Mouse (Mus musculus) C2C12 (cell line): ENCODE data around the gene Cfap43.

Experiments
- CEBPB ChIP-seq: IDR thresholded peaks from one replicate; pipeline ENCODE4 v1.6.1; 2011; ENCODE audit warnings: low read depth, mild to moderate bottlenecking, control low read depth, moderate library complexity
- CTCF ChIP-seq: IDR thresholded peaks from one replicate; pipeline ENCODE4 v1.5.1; 2011; ENCODE audit not compliant: control insufficient read depth, insufficient read depth, insufficient read length
- MYOD1 ChIP-seq: IDR thresholded peaks from one replicate; pipeline ENCODE4 v1.6.1; 2011; ENCODE audit warnings: low read depth; ENCODE audit not compliant: control insufficient read depth, insufficient read length
- MYOG ChIP-seq: IDR thresholded peaks from one replicate; pipeline ENCODE4 v1.6.1; 2011; ENCODE audit not compliant: control insufficient read depth, insufficient read length; ENCODE audit errors: extremely low read depth
- USF1 ChIP-seq: IDR thresholded peaks from one replicate; pipeline ENCODE4 v1.6.1; 2011; ENCODE audit warnings: low read depth, mild to moderate bottlenecking, control low read depth, moderate library complexity

DNA sequence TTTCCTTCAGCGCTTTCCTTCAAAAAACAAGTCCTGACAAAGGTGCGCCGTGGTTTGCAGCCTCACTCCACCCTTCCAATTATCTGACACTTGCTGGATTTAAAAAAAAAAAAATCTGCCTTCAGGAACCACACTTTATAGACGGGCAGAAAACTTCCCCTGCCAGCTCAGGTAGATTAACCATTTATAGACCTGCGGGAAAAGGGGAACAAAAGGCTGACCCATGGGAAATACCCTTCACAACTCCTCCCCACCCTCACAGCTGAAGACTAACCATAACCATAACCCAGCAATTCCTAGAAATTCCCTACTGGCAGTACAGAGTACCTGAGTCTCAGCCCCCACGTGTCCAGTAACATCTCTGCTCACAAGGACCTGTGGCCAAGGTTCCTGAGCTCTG is 227.1 kb downstream of the Cfap43 start, which contains the start of gene Col17a1:
- TF ChIP-seq CTCF (no peak), CEBPB (no peak), MYOG (no peak), MYOD1 (no peak), USF1 (no peak)
